Mouse (Mus musculus) limb, embryonic 12.5 days (tissue): Measurements from ENCODE around the gene Ifna1. TPM values are rescaled to one million over a fixed set of nuclear protein-coding genes. Genes with fewer than 3 reads are reported as not detected.

Experiments used
- ATAC-seq: fragments of 200-750 bp; cut with Nextera tagmentation; 2 replicates; pipeline ENCODE4 v1.8.0; 2017; ENCODE audit warnings: low read depth, moderate TSS enrichment; ENCODE audit not compliant: insufficient number of reproducible peaks, insufficient read depth, low FRiP score, low TSS enrichment
- H3K27ac ChIP-seq: fragments of 300-500 bp; sonication (generic); 2 replicates; pipeline ENCODE4 v1.5.1; 2016; ENCODE audit warnings: mild to moderate bottlenecking, moderate library complexity
- H3K27me3 ChIP-seq: fragments of 300-500 bp; sonication (generic); 2 replicates; pipeline ENCODE4 v1.6.1; 2016; ENCODE audit warnings: mild to moderate bottlenecking, moderate library complexity
- H3K36me3 ChIP-seq: fragments of 300-500 bp; sonication (generic); 2 replicates; pipeline ENCODE4 v1.6.1; 2016; ENCODE audit warnings: mild to moderate bottlenecking, moderate library complexity
- H3K4me1 ChIP-seq: fragments of 300-500 bp; sonication (generic); replicated peaks from 2 replicates; pipeline ENCODE4 v1.6.1; 2016
- H3K4me2 ChIP-seq: fragments of 300-500 bp; sonication (generic); 2 replicates; pipeline ENCODE4 v1.6.1; 2016; ENCODE audit warnings: mild to moderate bottlenecking, moderate library complexity
- H3K4me3 ChIP-seq: fragments of 300-500 bp; sonication (generic); replicated peaks from 2 replicates; pipeline ENCODE4 v1.5.1; 2016; ENCODE audit warnings: mild to moderate bottlenecking
- H3K9ac ChIP-seq: fragments of 300-500 bp; sonication (generic); replicated peaks from 2 replicates; pipeline ENCODE4 v1.6.1; 2016; ENCODE audit warnings: mild to moderate bottlenecking, moderate library complexity
- H3K9me3 ChIP-seq: fragments of 300-500 bp; sonication (generic); 2 replicates; pipeline ENCODE4 v1.6.1; 2016; ENCODE audit warnings: mild to moderate bottlenecking, moderate library complexity
- WGBS: fragments of 180-500 bp; shearing (Covaris S2); methylation state at CpG from one replicate; pipeline ENCODE4 v1.1.7; 2016; 5-methylcytosine and 5-hydroxymethylcytosine counted together
- polyA plus RNA-seq: library from polyadenylated mRNA; unstranded; fragments of >200 nt; fragmentation: Nextera tagmentation; extraction: Ambion mirVana; gene quantifications from 2 replicates; pipeline ENCODE4 v1.2.1, GENCODE M21; 2016

The Ifna1 gene
- polyA plus RNA-seq, 1 experiment from 2014 or later: not detected

GRCm38 (mm10) chr4:88875435-88876095 lies 25.7 kb downstream of the Ifna1 start:
- ATAC-seq: no peak
- Histone ChIP-seq H3K4me1 (no peaks in the 10 kb centered on the region), H3K9me3 (no peaks in the 10 kb centered on the region), H3K36me3 (no peaks in the 10 kb centered on the region), H3K9ac (no peak overlapping the region), H3K27ac (no peak overlapping the region), H3K4me3 (no peak overlapping the region), H3K27me3 (0 out of 2 replicates have a peak, but pooled peaks cover 3% of the 10 kb centered on the region), H3K4me2 (no peak overlapping the region)
- WGBS: 61% methylated on average over 4 of the region's 4 CpGs

GRCm38 (mm10) chr4:88876520-88876919 lies 26.6 kb downstream of the Ifna1 start:
- 84% methylated on average over 4 of the region's 4 CpGs for WGBS
- H3K4me2 ChIP-seq: no peak overlapping the region
- H3K4me1 ChIP-seq: no peaks in the 10 kb centered on the region
- H3K27ac ChIP-seq: no peak overlapping the region
- H3K9me3 ChIP-seq: no peaks in the 10 kb centered on the region
- ATAC-seq: no peak
- 0 out of 2 replicates have a peak, but pooled peaks cover 3% of the 10 kb centered on the region for H3K27me3 ChIP-seq
- no peak overlapping the region for H3K9ac ChIP-seq
- H3K4me3 ChIP-seq: no peak overlapping the region
- H3K36me3 ChIP-seq: no peaks in the 10 kb centered on the region

DNA sequence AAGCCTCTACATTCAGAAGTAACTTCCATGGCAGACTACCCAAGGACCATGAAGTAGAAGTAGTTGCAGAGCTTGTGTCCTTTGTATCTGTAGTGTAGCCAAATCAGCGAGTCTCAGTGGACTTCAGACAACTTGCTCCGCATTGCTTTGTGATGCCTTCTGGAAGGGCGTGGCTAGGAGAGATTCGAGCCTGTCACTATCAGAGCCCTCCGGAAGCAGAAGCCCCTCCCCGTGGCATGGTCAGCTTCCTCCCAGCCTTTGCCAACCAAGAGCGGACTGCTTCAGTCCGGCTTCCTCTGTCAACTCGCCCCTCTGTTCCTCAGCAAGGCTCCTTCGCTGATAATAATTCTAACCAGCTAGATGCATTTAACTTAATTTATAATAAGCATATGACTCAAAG lies 28.4 kb downstream of the Ifna1 start:
- no peak for ATAC-seq
- 53% methylated on average over 10 of the region's 10 CpGs for WGBS

DNA sequence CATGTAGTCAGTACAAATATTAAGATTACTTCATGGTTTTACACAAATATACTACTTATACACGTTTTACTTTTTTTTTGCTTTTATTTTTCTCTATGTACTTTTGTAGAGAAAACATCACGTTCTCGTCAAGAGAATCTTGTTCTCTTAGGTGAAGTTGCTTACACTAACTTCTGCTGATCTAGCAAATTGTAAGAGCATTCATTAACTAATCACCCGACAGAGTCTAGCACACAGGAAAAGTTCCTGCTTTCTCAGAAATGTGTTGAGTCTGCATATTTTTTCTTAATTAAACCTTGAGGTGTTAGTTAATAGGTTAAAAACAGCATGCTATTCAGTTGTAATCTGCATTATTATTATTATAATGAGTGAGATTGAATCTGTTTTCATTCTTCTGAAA lies 28.9 kb downstream of the Ifna1 start:
- ATAC-seq: no peak
- Histone ChIP-seq H3K4me2 (no peak overlapping the region), H3K27ac (no peak overlapping the region), H3K4me1 (no peaks in the 10 kb centered on the region), H3K9ac (no peak overlapping the region), H3K4me3 (no peak overlapping the region), H3K36me3 (no peaks in the 10 kb centered on the region), H3K27me3 (no peaks in the 10 kb centered on the region), H3K9me3 (no peaks in the 10 kb centered on the region)
- WGBS: 78% methylated on average over 4 of the region's 4 CpGs

More for the DNA sequence above, 28.4 kb downstream of the Ifna1 start:
- Histone ChIP-seq H3K9me3 (no peaks in the 10 kb centered on the region), H3K27ac (no peak overlapping the region), H3K4me3 (no peak overlapping the region), H3K4me2 (no peak overlapping the region), H3K4me1 (no peaks in the 10 kb centered on the region), H3K9ac (no peak overlapping the region), H3K27me3 (no peaks in the 10 kb centered on the region), H3K36me3 (no peaks in the 10 kb centered on the region)

- H3K9me3 ChIP-seq: no peaks in the 10 kb centered on the region
- no peaks in the 10 kb centered on the region for H3K4me1 ChIP-seq
- H3K9ac ChIP-seq: no peak within 1 kb of the TSS
- H3K4me2 ChIP-seq: no peak within 1 kb of the TSS
- no peaks in the 10 kb centered on the region for H3K27me3 ChIP-seq
- 82% methylated on average over 8 of the region's 8 CpGs for WGBS
- no peak for ATAC-seq
- no peak within 1 kb of the TSS for H3K27ac ChIP-seq
- H3K36me3 ChIP-seq: no peaks in the 10 kb centered on the region
- no peak within 1 kb of the TSS for H3K4me3 ChIP-seq
Observed at GRCm38 (mm10) chr4:88880101-88880500, 30.2 kb downstream of the Ifna1 start, which contains the start of gene Ifne. Ifne (minus strand) TSS chr4:88880201.

- no peak overlapping the region for H3K4me3 ChIP-seq
- H3K27ac ChIP-seq: no peak overlapping the region
- ATAC-seq: no peak
Observed at GRCm38 (mm10) chr4:88888236-88888635, 38.3 kb downstream of the Ifna1 start.

DNA sequence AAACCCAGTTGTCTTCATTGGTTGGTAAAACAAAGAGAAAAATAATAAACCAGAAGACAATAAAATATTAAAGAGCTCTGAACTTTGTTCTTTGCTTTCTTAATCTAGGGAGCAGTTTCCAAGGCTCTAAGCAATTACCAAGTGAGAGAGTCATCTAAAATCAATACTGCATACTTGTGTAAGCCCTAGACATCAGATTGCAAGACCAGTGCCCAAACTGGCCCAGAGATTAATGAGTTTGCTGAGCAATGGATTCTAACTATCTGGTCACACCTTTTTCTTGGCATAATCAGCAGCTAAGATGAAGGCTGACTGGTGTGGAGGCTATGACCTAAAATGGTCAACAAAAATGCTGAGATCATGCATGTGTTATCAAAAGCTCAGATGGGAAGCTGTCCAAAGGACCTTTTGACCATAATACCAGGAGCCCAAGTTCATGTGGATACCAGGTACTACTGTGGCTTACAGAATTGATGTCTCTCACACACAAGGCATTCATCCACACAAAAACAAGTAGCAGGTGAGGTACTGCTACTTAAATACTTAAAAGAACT lies 43.4 kb downstream of the Ifna1 start:
- no peak overlapping the region for H3K4me3 ChIP-seq
- H3K36me3 ChIP-seq: no peaks in the 10 kb centered on the region
- no peak for ATAC-seq
- no peak overlapping the region for H3K9ac ChIP-seq
- no peak overlapping the region for H3K27ac ChIP-seq
- H3K9me3 ChIP-seq: no peaks in the 10 kb centered on the region
- no peaks in the 10 kb centered on the region for H3K4me1 ChIP-seq
- no peaks in the 10 kb centered on the region; the same call in 1 of the 2 replicates for H3K27me3 ChIP-seq
- no peak overlapping the region for H3K4me2 ChIP-seq

More at GRCm38 (mm10) chr4:88888236-88888635, 38.3 kb downstream of the Ifna1 start:
- Histone ChIP-seq H3K9me3 (no peaks in the 10 kb centered on the region), H3K36me3 (no peaks in the 10 kb centered on the region), H3K27me3 (no peaks in the 10 kb centered on the region), H3K4me1 (no peaks in the 10 kb centered on the region), H3K9ac (no peak overlapping the region), H3K4me2 (no peak overlapping the region)

Other genes with a start within 250 kb of the Ifna1 start
- not detected in 2 replicates for gene Ifna12, start 246.7 kb upstream of the Ifna1 start, polyA plus RNA-seq
- gene C87499, start 215.7 kb upstream of the Ifna1 start, polyA plus RNA-seq: not detected in 2 replicates
- not detected in 2 replicates for gene Ifna13, start 205.6 kb upstream of the Ifna1 start, polyA plus RNA-seq
- gene Ifna16, start 173.2 kb upstream of the Ifna1 start, polyA plus RNA-seq: not detected in 2 replicates
- gene Ifna2, start 166.2 kb upstream of the Ifna1 start, polyA plus RNA-seq: not detected in 2 replicates
- not detected in 2 replicates for gene Ifnab, start 158.7 kb upstream of the Ifna1 start, polyA plus RNA-seq
- 1.4 and 2.8 TPM in 2 replicates for gene Gm26566, start 128.3 kb upstream of the Ifna1 start, polyA plus RNA-seq
- 130 and 140 TPM in 2 replicates for gene Klhl9, start 127.6 kb upstream of the Ifna1 start, polyA plus RNA-seq
- not detected in 2 replicates for gene Gm13271, start 95.2 kb upstream of the Ifna1 start, polyA plus RNA-seq
- gene Gm13283, start 90.0 kb upstream of the Ifna1 start, polyA plus RNA-seq: 0.41 and 0.81 TPM in 2 replicates
- gene Gm13290, start 76.3 kb upstream of the Ifna1 start, polyA plus RNA-seq: 0.66 and 0.87 TPM in 2 replicates
- not detected in 2 replicates for gene Gm13289, start 73.2 kb upstream of the Ifna1 start, polyA plus RNA-seq
- 0.40 TPM in 1 of 2 replicates, not detected in the other for gene Gm13272, start 70.2 kb upstream of the Ifna1 start, polyA plus RNA-seq
- 0.30 and 0.32 TPM in 2 replicates for gene Ifnz, start 68.0 kb upstream of the Ifna1 start, polyA plus RNA-seq
- gene Gm13276, start 64.4 kb upstream of the Ifna1 start, polyA plus RNA-seq: not detected in 2 replicates
- gene Gm13277, start 61.5 kb upstream of the Ifna1 start, polyA plus RNA-seq: not detected in 2 replicates
- not detected in 2 replicates for gene Gm13278, start 58.5 kb upstream of the Ifna1 start, polyA plus RNA-seq
- gene Gm13275, start 55.6 kb upstream of the Ifna1 start, polyA plus RNA-seq: not detected in 2 replicates
- not detected in 2 replicates for gene Gm13279, start 52.7 kb upstream of the Ifna1 start, polyA plus RNA-seq
- 0.18 and 0.88 TPM in 2 replicates for gene Gm13285, start 50.4 kb upstream of the Ifna1 start, polyA plus RNA-seq
- gene Gm13287, start 46.8 kb upstream of the Ifna1 start, polyA plus RNA-seq: not detected in 2 replicates
- 0.08 and 0.22 TPM in 2 replicates for gene Gm13288, start 44.6 kb upstream of the Ifna1 start, polyA plus RNA-seq
- not detected in 2 replicates for gene Ifna7, start 33.9 kb upstream of the Ifna1 start, polyA plus RNA-seq
- gene Ifna11, start 30.1 kb upstream of the Ifna1 start, polyA plus RNA-seq: not detected in 2 replicates
- not detected in 2 replicates for gene Ifna6, start 22.7 kb upstream of the Ifna1 start, polyA plus RNA-seq
- not detected in 2 replicates for gene Ifna5, start 14.6 kb upstream of the Ifna1 start, polyA plus RNA-seq
- gene Ifna4, start 8.2 kb upstream of the Ifna1 start, polyA plus RNA-seq: not detected in 2 replicates
- gene Ifne, start 30.1 kb downstream of the Ifna1 start, polyA plus RNA-seq: not detected in 2 replicates